Mouse (Mus musculus): Measurements from ENCODE around the gene Flcn. TPM values are rescaled to one million over a fixed set of nuclear protein-coding genes. Genes with fewer than 3 reads are reported as not detected.

The Flcn gene
- polyA plus RNA-seq, 1 experiment: 74.7 TPM

- Histone ChIP-seq H3K4me1 (replicated peaks; ENCODE audit: control insufficient read depth, insufficient read depth, low read length) (no peaks in the 10 kb centered on the region), H3K36me3 (ENCODE audit: control insufficient read depth, insufficient read depth, low read length) (peaks cover 66% of the 10 kb centered on the region), H3K4me3 (ENCODE audit: control insufficient read depth, insufficient read depth, low read length) (no peak overlapping the region), H3K27ac (ENCODE audit: control insufficient read depth, insufficient read depth, low read length) (no peak overlapping the region), H3K27me3 (ENCODE audit: control insufficient read depth, insufficient read depth, low read length) (no peaks in the 10 kb centered on the region)
- TF ChIP-seq POLR2A (IDR thresholded peaks at IDR 0.05; ENCODE audit: control insufficient read depth, extremely low read depth, insufficient read depth, low read length, poor library complexity) (no peak), CTCF (IDR thresholded peaks at IDR 0.05; ENCODE audit: borderline replicate concordance, control insufficient read depth, extremely low read depth, insufficient read depth, low read length, poor library complexity) (no peak)
- no peak for DNase-seq
- 97% methylated on average over 8 of the region's 8 CpGs for WGBS
These were observed 7.9 kb downstream of the Flcn start for GRCm38 (mm10) chr11:59801881-59802280.

GRCm38 (mm10) chr11:59800412-59800811 is 9.4 kb downstream of the Flcn start:
- 97% methylated on average over 10 of the region's 10 CpGs for WGBS
- H3K27me3 ChIP-seq (ENCODE audit: control insufficient read depth, insufficient read depth, low read length): no peaks in the 10 kb centered on the region
- no peak overlapping the region for H3K4me3 ChIP-seq (ENCODE audit: control insufficient read depth, insufficient read depth, low read length)
- peaks cover 71% of the 10 kb centered on the region for H3K36me3 ChIP-seq (ENCODE audit: control insufficient read depth, insufficient read depth, low read length)
- H3K27ac ChIP-seq (ENCODE audit: control insufficient read depth, insufficient read depth, low read length): no peak overlapping the region
- no peaks in the 10 kb centered on the region for H3K4me1 ChIP-seq (replicated peaks; ENCODE audit: control insufficient read depth, insufficient read depth, low read length)
- no peak for DNase-seq
- TF ChIP-seq CTCF (IDR thresholded peaks at IDR 0.05; ENCODE audit: borderline replicate concordance, control insufficient read depth, extremely low read depth, insufficient read depth, low read length, poor library complexity): no peak
- no peak for TF ChIP-seq POLR2A (IDR thresholded peaks at IDR 0.05; ENCODE audit: control insufficient read depth, extremely low read depth, insufficient read depth, low read length, poor library complexity)

GRCm38 (mm10) chr11:59793390-59793789 is 16.4 kb downstream of the Flcn start:
- TF ChIP-seq CTCF (IDR thresholded peaks at IDR 0.05; ENCODE audit: borderline replicate concordance, control insufficient read depth, extremely low read depth, insufficient read depth, low read length, poor library complexity) (no peak), POLR2A (IDR thresholded peaks at IDR 0.05; ENCODE audit: control insufficient read depth, extremely low read depth, insufficient read depth, low read length, poor library complexity) (no peak)
- H3K27ac ChIP-seq (ENCODE audit: control insufficient read depth, insufficient read depth, low read length): no peak overlapping the region
- H3K36me3 ChIP-seq (ENCODE audit: control insufficient read depth, insufficient read depth, low read length): peaks cover 47% of the 10 kb centered on the region
- H3K27me3 ChIP-seq (ENCODE audit: control insufficient read depth, insufficient read depth, low read length): no peaks in the 10 kb centered on the region
- H3K4me3 ChIP-seq (ENCODE audit: control insufficient read depth, insufficient read depth, low read length): no peak overlapping the region
- no peak for DNase-seq
- 96% methylated on average over 6 of the region's 6 CpGs for WGBS
- no peaks in the 10 kb centered on the region for H3K4me1 ChIP-seq (replicated peaks; ENCODE audit: control insufficient read depth, insufficient read depth, low read length)

- DNase-seq: no peak
- TF ChIP-seq CTCF (IDR thresholded peaks at IDR 0.05; ENCODE audit: borderline replicate concordance, control insufficient read depth, extremely low read depth, insufficient read depth, low read length, poor library complexity): no peak
- TF ChIP-seq POLR2A (IDR thresholded peaks at IDR 0.05; ENCODE audit: control insufficient read depth, extremely low read depth, insufficient read depth, low read length, poor library complexity): no peak
- Histone ChIP-seq H3K27ac (ENCODE audit: control insufficient read depth, insufficient read depth, low read length) (no peak overlapping the region), H3K36me3 (ENCODE audit: control insufficient read depth, insufficient read depth, low read length) (peaks cover 16% of the 10 kb centered on the region), H3K4me1 (replicated peaks; ENCODE audit: control insufficient read depth, insufficient read depth, low read length) (peaks cover 9% of the 10 kb centered on the region), H3K27me3 (ENCODE audit: control insufficient read depth, insufficient read depth, low read length) (no peaks in the 10 kb centered on the region), H3K4me3 (ENCODE audit: control insufficient read depth, insufficient read depth, low read length) (no peak overlapping the region)
- WGBS: 100% methylated on average over 1 of the region's 1 CpGs
These were observed 20.5 kb downstream of the Flcn start for GRCm38 (mm10) chr11:59789311-59789710.

DNA sequence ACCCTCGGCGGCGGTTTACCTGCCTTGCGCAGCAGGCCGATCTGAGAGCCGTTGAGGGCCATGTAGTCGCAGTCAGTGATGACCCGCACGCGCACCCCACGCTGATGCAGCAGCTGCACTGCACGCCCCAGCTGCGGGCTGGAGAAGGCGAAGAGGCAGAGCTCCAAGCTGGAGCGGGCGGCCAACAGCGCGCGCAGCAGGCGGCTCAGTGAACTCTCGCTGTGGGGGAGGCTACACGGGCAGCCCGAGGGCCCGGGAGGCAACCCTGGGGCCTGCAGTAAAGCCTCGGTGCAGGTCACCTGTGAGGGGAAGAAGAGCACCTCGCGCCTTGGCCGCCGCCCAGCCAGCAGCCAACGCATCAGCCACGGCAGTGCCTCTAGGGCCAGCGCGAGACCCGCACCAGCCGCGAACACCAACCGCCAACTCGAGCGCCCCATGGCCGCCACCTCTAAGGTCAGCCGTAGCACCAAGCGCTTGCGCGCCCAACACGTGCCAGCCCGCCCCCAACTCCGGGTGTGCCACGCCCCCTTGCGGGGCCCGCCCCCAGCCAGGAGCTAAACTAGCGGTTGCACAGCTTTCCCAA is 22.5 kb downstream of the Flcn start, which contains the start of gene Pld6:
Pld6 (minus strand) TSS at position 447 of the 583 bp plus-strand sequence.
- H3K27me3 ChIP-seq (ENCODE audit: control insufficient read depth, insufficient read depth, low read length): no peaks in the 10 kb centered on the region
- peaks cover 6% of the 10 kb centered on the region for H3K36me3 ChIP-seq (ENCODE audit: control insufficient read depth, insufficient read depth, low read length)
- H3K4me3 ChIP-seq (ENCODE audit: control insufficient read depth, insufficient read depth, low read length): peak within 1 kb of the TSS; percentile 39
- peak; percentile 74 for DNase-seq
- no peak within 1 kb of the TSS for H3K27ac ChIP-seq (ENCODE audit: control insufficient read depth, insufficient read depth, low read length)
- peaks cover 9% of the 10 kb centered on the region for H3K4me1 ChIP-seq (replicated peaks; ENCODE audit: control insufficient read depth, insufficient read depth, low read length)
- WGBS: 2% methylated on average over 51 of the region's 51 CpGs
- no peak for TF ChIP-seq CTCF (IDR thresholded peaks at IDR 0.05; ENCODE audit: borderline replicate concordance, control insufficient read depth, extremely low read depth, insufficient read depth, low read length, poor library complexity)
- no peak for TF ChIP-seq POLR2A (IDR thresholded peaks at IDR 0.05; ENCODE audit: control insufficient read depth, extremely low read depth, insufficient read depth, low read length, poor library complexity)

DNA sequence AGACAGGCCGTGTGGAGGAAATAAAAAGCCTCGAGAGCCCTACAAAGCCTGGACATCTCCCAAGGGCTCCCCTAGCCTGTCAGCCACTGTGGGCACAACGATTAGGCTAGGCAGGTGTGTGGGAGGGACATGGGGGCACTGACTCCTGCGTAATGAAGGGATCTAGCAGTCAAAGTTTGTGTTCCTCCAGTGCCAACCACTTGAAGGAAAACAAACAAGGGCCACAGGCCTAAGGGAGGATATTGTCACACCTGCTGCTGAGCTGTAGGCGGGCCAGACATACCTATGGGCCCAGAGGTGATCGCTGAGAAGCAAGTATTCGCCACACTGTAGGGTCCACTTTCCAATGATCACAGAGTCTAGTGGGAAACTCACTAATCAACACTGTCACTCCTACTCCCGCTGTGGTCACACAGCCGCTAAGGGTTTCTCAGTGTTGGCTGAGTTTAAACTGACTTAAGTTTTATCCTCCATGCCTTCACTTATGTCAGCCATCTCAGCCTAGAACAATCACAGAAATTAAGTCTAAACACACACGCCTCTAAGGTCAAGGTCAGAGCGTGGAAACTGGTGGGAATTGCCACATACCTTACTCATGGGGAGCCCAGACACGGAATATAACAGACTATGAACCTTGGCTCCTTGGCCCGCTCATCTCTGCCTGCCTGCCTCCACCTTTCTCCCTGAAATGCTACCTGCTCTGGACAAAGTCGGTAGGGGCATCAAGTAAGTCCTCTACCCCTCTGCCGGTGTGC is 23.2 kb downstream of the Flcn start:
- peak overlapping the region; percentile 39; the same call in 1 of the 2 replicates for H3K4me3 ChIP-seq (ENCODE audit: control insufficient read depth, insufficient read depth, low read length)
- peaks cover 9% of the 10 kb centered on the region for H3K4me1 ChIP-seq (replicated peaks; ENCODE audit: control insufficient read depth, insufficient read depth, low read length)
- 62% methylated on average over 15 of the region's 15 CpGs for WGBS
- H3K27ac ChIP-seq (ENCODE audit: control insufficient read depth, insufficient read depth, low read length): no peak overlapping the region
- no peak for DNase-seq
- H3K27me3 ChIP-seq (ENCODE audit: control insufficient read depth, insufficient read depth, low read length): no peaks in the 10 kb centered on the region
- TF ChIP-seq POLR2A (IDR thresholded peaks at IDR 0.05; ENCODE audit: control insufficient read depth, extremely low read depth, insufficient read depth, low read length, poor library complexity) (no peak), CTCF (IDR thresholded peaks at IDR 0.05; ENCODE audit: borderline replicate concordance, control insufficient read depth, extremely low read depth, insufficient read depth, low read length, poor library complexity) (no peak)
- H3K36me3 ChIP-seq (ENCODE audit: control insufficient read depth, insufficient read depth, low read length): no peaks in the 10 kb centered on the region

Measured in thymus, adult 2 months (tissue).